Mouse (Mus musculus): Measurements from ENCODE around the gene Shb. TPM values are rescaled to one million over a fixed set of nuclear protein-coding genes. Genes with fewer than 3 reads are reported as not detected.

Shb gene
- total and polyA plus RNA-seq, 3 experiments: 7.7 to 15.5 (median 8.6) TPM

DNA sequence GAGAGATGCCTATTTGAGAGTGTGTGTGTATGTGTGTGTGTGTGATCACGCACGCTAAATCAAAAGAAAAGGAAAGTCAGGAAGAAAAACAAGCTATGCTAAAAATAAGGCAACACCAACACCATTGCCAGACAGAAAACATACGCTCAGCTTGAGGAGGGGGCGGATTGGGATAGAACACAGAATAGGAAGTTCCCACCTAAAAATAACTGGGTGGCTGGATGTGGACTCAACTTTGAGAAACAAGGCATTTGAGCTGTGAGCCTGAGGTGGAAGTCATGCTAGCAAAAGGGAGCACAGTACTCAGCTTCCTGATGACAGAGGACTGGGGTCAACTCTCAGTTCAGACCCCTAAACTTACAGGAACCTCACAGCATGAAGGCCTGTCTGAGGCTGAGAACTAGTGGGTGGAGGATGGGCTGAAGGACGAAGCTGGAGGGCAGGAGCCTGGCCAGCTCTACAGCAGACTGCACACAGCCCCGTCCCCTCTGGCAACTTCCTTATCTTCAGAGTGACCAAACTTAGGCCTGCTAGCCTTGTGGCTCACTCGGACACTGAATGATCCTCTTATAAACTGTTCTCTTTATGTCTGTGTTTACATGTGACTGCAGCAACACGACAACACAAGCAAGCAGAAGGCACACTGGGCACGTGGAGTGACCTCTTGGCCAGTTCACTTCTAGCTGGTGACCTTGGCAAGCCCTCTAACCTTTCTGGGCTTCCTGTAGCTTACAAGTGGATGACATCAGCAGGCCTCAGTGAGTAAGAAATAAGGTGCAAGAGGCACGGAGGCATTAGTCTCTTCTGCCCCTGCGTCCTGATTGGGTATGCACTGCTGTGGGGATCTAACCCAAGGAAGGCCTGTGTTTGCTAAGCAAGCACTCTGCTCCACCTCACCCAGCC lies 60.4 kb downstream of the Shb start:
- Histone ChIP-seq H3K79me2 (replicated peaks; ENCODE audit: control insufficient read depth, extremely low read depth, insufficient read depth, poor library complexity, severe bottlenecking) (no peaks in the 10 kb centered on the region), H3K9ac (ENCODE audit: insufficient read depth, low read depth) (no peak overlapping the region), H3K27me3 (replicated peaks) (no peaks in the 10 kb centered on the region), H3K36me3 (replicated peaks in 1 of 2; ENCODE audit: control insufficient read depth in 1 of 2, insufficient read depth in 1 of 2, low read length in 1 of 2) (peaks cover 0 to 83% of the 10 kb centered on the region in 2 experiments), H3K4me2 (ENCODE audit: insufficient read depth, low read depth, poor library complexity, severe bottlenecking) (no peak overlapping the region), H3K4me1 (ENCODE audit: control insufficient read depth in 1 of 2, insufficient read depth in 2 of 2) (peaks cover 23 to 59% of the 10 kb centered on the region in 2 experiments), H3K4me3 (replicated peaks in 1 of 3; ENCODE audit: low read depth in 2 of 3, low read length in 2 of 3, poor library complexity in 1 of 3) (no peak overlapping the region), H3K27ac (ENCODE audit: insufficient read depth, low read depth) (peak overlapping the region; percentile 19), H3K9me3 (replicated peaks; ENCODE audit: low read length) (peaks cover 10% of the 10 kb centered on the region)
- TF ChIP-seq POLR2A (IDR thresholded peaks at IDR 0.05; ENCODE audit: low read depth, low read length): no peak
- no peak for TF ChIP-seq RAD21 (IDR thresholded peaks at IDR 0.05; ENCODE audit: low read depth, low read length)
- TF ChIP-seq MAX (IDR thresholded peaks at IDR 0.05; ENCODE audit: low read length): no peak
- no peak for TF ChIP-seq MAFK (IDR thresholded peaks at IDR 0.05; ENCODE audit: insufficient replicate concordance, low read length)
- in situ Hi-C loops (cut with MboI; ENCODE audit: low pct_ligation_motif_present, low pct_unique_long_range_greater_than_20kb, low sequenced_read_pairs) (no loop called here), dilution Hi-C loops (cut with MboI; ENCODE audit: extremely low pct_ligation_motif_present, extremely low pct_unique_long_range_greater_than_20kb, low sequenced_read_pairs) (no loop called here)
- no peak for DNase-seq (ENCODE audit: extremely low read depth)

DNA sequence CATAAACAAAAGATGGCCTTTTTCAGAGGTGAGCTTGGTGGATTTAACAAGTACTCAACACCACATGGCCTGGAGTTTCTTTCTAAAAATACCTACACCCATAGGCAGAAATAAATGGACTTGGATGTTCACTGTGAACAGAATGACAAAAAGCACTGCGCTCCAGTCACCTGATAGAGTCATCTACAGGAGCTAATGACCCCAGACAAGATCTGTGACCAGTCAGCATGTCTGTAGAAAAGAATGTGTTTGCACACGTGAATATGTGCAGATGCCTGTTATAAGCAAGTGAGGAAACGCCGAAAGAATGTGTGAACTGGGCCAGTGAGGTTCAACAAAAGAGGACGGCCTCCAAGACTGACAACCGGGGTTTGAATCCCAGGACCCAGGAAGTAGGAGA lies 63.2 kb downstream of the Shb start:
- H3K36me3 ChIP-seq (replicated peaks in 1 of 2; ENCODE audit: control insufficient read depth in 1 of 2, insufficient read depth in 1 of 2, low read length in 1 of 2): peaks cover 0 to 80% of the 10 kb centered on the region in 2 experiments
- no peak overlapping the region for H3K27ac ChIP-seq (ENCODE audit: insufficient read depth, low read depth)
- no peaks in the 10 kb centered on the region for H3K27me3 ChIP-seq (replicated peaks)
- H3K4me3 ChIP-seq (replicated peaks in 1 of 3; ENCODE audit: low read depth in 2 of 3, low read length in 2 of 3, poor library complexity in 1 of 3): no peak overlapping the region
- in situ Hi-C loops (cut with MboI; ENCODE audit: low pct_ligation_motif_present, low pct_unique_long_range_greater_than_20kb, low sequenced_read_pairs) (no loop called here), dilution Hi-C loops (cut with MboI; ENCODE audit: extremely low pct_ligation_motif_present, extremely low pct_unique_long_range_greater_than_20kb, low sequenced_read_pairs) (no loop called here)
- no peak overlapping the region for H3K4me2 ChIP-seq (ENCODE audit: insufficient read depth, low read depth, poor library complexity, severe bottlenecking)
- TF ChIP-seq POLR2AphosphoS2 (IDR thresholded peaks at IDR 0.05; ENCODE audit: low read depth, low read length) (no peak), ETS1 (conservative IDR thresholded peaks at IDR 0.05; ENCODE audit: low read depth, low read length) (no peak), JUN (IDR thresholded peaks at IDR 0.05; ENCODE audit: insufficient read depth, low read depth, low read length) (no peak)
- H3K79me2 ChIP-seq (replicated peaks; ENCODE audit: control insufficient read depth, extremely low read depth, insufficient read depth, poor library complexity, severe bottlenecking): no peaks in the 10 kb centered on the region
- H3K9me3 ChIP-seq (replicated peaks; ENCODE audit: low read length): peaks cover 10% of the 10 kb centered on the region
- peaks cover 21 to 70% of the 10 kb centered on the region in 2 experiments for H3K4me1 ChIP-seq (ENCODE audit: control insufficient read depth in 1 of 2, insufficient read depth in 2 of 2)
- no peak for DNase-seq (ENCODE audit: extremely low read depth)
- H3K9ac ChIP-seq (ENCODE audit: insufficient read depth, low read depth): no peak overlapping the region

DNA sequence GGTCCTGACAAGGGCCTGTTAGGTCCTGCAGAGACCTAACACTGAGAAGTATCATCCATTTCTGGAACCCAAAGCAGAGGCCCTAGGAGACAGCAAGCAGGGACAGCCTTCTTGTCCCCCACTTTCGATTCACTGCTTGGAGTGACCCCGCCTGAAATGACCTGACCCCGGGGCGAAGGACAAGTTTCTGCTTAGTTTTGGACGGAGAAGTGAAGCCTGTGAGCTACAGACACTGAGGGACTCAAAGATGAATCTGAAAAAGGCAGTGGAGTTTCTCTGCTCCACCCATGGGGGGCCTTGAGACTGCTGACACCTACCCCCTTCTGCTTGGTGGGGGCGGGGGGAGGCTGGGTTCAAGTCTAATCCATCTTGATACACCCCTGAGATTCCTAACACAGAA lies 63.8 kb downstream of the Shb start:
- no peak overlapping the region for H3K4me3 ChIP-seq (replicated peaks in 1 of 3; ENCODE audit: low read depth in 2 of 3, low read length in 2 of 3, poor library complexity in 1 of 3)
- no peak overlapping the region for H3K27ac ChIP-seq (ENCODE audit: insufficient read depth, low read depth)
- no peak for DNase-seq (ENCODE audit: extremely low read depth)
- dilution Hi-C loops (cut with MboI; ENCODE audit: extremely low pct_ligation_motif_present, extremely low pct_unique_long_range_greater_than_20kb, low sequenced_read_pairs): no loop called here
- no peak for TF ChIP-seq CHD1 (IDR thresholded peaks at IDR 0.05; ENCODE audit: low read depth, low read length)
- no peak for TF ChIP-seq UBTF (IDR thresholded peaks at IDR 0.05; ENCODE audit: low read depth, low read length)
- no peak for TF ChIP-seq MAZ (IDR thresholded peaks at IDR 0.05; ENCODE audit: low read depth, low read length)
- TF ChIP-seq SMC3 (IDR thresholded peaks at IDR 0.05; ENCODE audit: low read depth, low read length): no peak
- TF ChIP-seq ZC3H11A (IDR thresholded peaks at IDR 0.05; ENCODE audit: low read depth, low read length): no peak
- no peak for TF ChIP-seq HCFC1 (IDR thresholded peaks at IDR 0.05; ENCODE audit: low read depth, low read length)
- no peak for TF ChIP-seq POLR2AphosphoS2 (IDR thresholded peaks at IDR 0.05; ENCODE audit: low read depth, low read length)
- no peak overlapping the region for H3K4me2 ChIP-seq (ENCODE audit: insufficient read depth, low read depth, poor library complexity, severe bottlenecking)
- no peaks in the 10 kb centered on the region for H3K27me3 ChIP-seq (replicated peaks)
- peaks cover 0 to 80% of the 10 kb centered on the region in 2 experiments for H3K36me3 ChIP-seq (replicated peaks in 1 of 2; ENCODE audit: control insufficient read depth in 1 of 2, insufficient read depth in 1 of 2, low read length in 1 of 2)
- in situ Hi-C loops (cut with MboI; ENCODE audit: low pct_ligation_motif_present, low pct_unique_long_range_greater_than_20kb, low sequenced_read_pairs): no loop called here
- H3K9me3 ChIP-seq (replicated peaks; ENCODE audit: low read length): peaks cover 10% of the 10 kb centered on the region
- no peaks in the 10 kb centered on the region for H3K79me2 ChIP-seq (replicated peaks; ENCODE audit: control insufficient read depth, extremely low read depth, insufficient read depth, poor library complexity, severe bottlenecking)
- H3K9ac ChIP-seq (ENCODE audit: insufficient read depth, low read depth): no peak overlapping the region
- peaks cover 16 to 64% of the 10 kb centered on the region in 2 experiments for H3K4me1 ChIP-seq (ENCODE audit: control insufficient read depth in 1 of 2, insufficient read depth in 2 of 2)

All from CH12.LX (cell line).